Mouse (Mus musculus) spleen, embryonic (tissue): ENCODE data around the gene Gprc5b.

Experiments
- CTCF ChIA-PET: fragments of 350-600 bp; sonication (Branson Sonifier 250); formaldehyde crosslinking; loops from one replicate; lab custom pipeline; 2022; lab: Charles Lee

The Gprc5b gene

GRCm38 (mm10) chr7:118953626-118954282, 41.3 kb downstream of the Gprc5b start:
- CTCF ChIA-PET: no interaction called here

- CTCF ChIA-PET: no interaction called here
Measured at GRCm38 (mm10) chr7:118949749-118950148, 45.3 kb downstream of the Gprc5b start.

- CTCF ChIA-PET: no interaction called here
Measured at GRCm38 (mm10) chr7:118948677-118949282, 46.2 kb downstream of the Gprc5b start.

- CTCF ChIA-PET: no interaction called here
Measured at GRCm38 (mm10) chr7:118947241-118947640, 47.8 kb downstream of the Gprc5b start.

- CTCF ChIA-PET: no interaction called here
Measured at GRCm38 (mm10) chr7:118944884-118945283, 50.1 kb downstream of the Gprc5b start.

GRCm38 (mm10) chr7:118943170-118943569, 51.8 kb downstream of the Gprc5b start:
- CTCF ChIA-PET: no interaction called here

DNA sequence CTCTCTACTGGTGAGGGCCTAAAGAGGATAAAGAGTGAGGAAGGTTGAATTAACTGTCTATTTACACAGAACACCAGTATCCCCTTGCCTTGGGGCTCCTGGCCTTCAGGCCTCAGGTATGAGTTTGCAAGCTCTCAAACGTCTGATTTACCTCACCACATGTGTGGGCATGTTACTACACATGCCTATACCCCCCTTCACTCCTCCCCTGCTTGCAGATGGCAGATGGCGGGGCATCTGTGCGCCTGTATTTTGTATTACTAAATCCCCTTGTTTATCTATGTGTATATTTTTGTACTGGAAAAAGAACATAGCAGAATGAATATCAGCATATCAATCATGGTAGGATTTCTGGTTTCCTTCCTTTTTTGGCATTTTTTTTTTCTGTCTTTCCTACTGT, 52.7 kb downstream of the Gprc5b start:
- CTCF ChIA-PET: no interaction called here

DNA sequence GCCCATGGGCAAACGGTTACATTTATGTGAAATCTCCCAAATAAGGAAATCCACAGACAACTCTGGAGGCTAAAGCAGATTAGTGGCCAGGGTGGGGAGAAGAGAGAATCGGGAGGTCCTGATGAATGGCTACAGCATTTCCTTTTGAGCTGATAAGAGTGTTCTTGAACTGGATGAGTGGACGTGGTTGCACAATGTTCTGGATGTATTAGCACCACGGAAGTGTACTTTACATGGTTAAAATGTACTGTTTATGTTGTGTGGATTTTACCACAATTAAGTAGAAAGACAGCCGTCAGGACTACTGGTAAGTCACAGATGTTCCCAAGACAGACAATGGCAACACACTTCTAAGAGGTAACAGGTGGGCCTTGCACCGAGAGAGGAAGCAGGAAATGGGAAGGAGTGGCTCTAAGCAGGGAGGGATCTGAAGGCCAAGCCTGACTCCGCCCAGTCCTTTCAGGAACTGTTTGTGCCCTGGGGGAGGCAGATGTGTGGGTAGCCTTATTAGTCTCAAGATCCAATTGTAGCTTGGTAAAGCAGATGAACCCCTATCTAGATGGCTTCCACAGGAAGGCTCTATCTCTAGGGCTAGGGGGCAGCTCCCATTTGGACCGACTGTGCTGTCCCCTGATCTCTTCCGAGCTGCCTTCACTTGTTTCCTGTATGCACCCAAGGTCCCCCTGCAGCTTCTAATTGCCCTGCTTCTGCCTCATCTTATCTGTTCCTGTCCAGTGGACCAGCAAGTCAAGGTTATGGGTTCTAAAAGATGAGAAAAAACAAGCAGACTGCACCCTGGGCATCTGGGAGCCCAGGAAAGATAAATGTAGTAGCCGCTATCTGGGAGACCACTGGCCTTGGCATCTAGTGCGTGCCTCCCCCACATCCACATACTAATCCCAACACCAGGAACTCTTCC, 57.3 kb downstream of the Gprc5b start:
- CTCF ChIA-PET: no interaction called here

DNA sequence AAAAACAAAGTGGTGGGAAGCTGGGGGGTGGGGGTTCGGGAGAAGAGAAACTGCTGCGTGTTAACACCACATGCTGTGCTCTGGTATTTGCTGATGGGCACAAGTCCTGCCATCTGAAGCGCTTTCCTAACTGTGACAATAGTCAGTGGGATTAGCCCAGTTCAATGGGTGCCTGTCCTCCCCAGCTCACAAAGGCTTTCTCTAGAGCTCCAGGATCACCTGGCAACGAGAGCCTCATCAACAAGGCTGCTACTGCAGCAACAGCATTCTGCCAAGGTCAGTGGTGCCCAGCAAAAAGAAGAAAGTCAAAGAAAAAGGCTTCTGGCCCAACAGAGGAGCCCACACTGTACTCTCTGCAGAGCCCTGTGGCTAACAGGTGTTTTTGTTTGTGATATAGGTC, 58.2 kb downstream of the Gprc5b start:
- CTCF ChIA-PET: no interaction called here

- CTCF ChIA-PET: no interaction called here
Measured at GRCm38 (mm10) chr7:118935306-118935705, 59.7 kb downstream of the Gprc5b start.

DNA sequence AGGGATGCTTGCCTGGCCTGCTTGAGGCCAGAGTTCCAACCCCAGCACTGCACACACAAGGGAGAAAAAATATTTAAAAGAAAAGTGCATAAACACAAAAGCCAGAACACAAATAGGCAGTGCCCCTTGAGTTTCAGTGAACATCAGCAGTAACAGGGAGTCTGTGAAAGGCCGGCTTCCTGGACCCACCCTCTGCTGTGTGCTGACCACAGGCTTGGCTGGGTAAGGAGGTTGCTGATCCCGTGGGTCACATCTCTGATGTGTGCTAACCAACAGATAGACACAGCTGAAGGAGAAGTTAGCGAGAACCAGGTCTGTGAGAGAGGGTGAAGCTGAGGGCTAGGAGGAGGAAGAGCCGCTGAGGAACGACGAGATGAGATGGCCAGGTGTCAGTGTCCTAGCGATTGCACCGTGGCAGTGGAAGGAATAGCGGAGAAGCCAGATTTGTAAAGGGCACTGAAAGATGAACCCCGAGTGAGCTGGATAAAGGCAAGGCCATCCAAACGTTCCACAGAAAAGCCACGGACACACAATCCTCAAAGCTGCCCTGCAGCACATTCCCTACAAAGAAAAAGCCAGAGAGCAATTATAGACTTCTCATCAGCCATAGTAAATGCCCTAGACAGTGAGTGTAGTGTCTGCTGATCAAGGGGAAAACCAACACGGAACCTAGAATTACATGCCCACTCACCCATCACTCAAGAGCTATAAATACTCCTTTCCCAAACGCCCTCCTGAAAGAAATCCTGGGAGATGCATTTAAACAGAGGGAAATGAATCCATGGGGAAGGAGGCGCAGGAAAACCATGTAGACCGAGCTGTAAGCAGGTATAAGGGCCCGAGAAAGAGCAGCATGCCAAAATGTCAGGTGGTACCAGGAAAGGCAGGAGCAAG, 63.3 kb downstream of the Gprc5b start:
- CTCF ChIA-PET: no interaction called here

DNA sequence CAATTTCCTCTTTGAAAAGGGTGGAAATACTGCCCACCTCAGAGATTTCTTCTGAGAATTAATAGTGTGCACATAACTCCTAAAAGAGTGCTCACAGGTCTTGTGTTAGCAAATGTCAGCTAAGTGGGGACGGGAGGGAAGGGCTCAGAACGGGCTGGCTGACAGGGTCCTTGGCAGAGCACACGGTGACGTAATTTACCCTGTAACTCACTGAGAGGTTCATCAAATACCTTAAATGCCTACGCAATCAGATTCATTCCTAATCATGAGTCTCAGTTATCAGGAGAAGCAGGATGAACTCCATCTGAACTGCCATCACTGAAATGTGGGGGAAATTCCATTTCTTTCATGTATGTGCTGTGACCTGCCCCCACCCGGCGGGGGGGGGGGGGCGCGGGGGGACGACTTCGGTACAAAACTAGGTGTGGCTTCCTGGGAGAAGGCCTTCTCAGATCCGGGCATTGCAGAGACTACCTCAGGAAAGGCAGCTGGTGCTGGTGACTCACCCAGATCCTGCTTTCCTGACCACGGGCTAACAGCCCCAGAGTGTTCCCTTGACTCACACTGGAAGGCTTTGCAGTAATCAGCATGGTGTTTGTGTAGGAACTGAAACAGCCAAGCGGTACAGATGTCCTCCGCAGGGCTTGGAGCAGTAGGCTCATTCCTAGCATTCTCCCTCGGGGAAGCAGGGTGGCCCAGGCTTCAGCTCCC, 65.3 kb downstream of the Gprc5b start:
- CTCF ChIA-PET: interaction anchor here (0.6 kb wide), 1 partner anchor 15 kb away, joined by 6 read pairs; no protein-coding TSS in a partner anchor

- CTCF ChIA-PET: interaction anchor here (0.8 kb wide), 1 partner anchor 46 kb away, joined by 14 read pairs; no protein-coding TSS in a partner anchor
Measured at GRCm38 (mm10) chr7:118928916-118929315, 66.1 kb downstream of the Gprc5b start.

DNA sequence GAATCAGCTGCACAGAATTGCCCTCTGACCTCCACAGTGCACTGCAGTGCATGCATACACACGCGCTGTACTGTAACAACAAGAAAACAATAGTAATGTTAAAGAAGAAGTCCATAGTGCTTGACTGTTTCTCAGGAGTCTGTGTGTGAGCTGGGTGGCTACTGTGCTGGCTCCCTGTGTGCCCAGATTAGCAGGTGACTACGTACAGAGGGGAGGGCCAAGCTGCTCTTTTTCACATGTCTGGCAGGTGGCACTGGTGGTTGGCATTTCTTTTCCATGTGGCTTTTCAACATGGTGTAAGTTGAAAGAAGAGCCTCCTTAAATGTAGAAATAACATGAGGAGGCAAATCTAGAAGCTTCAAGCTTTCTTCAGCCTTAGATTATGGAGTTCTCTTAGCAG, 66.7 kb downstream of the Gprc5b start:
- CTCF ChIA-PET: interaction anchor here (0.8 kb wide), 1 partner anchor 46 kb away, joined by 14 read pairs; no protein-coding TSS in a partner anchor

- CTCF ChIA-PET: no interaction called here
Measured at GRCm38 (mm10) chr7:118927279-118927678, 67.7 kb downstream of the Gprc5b start.

DNA sequence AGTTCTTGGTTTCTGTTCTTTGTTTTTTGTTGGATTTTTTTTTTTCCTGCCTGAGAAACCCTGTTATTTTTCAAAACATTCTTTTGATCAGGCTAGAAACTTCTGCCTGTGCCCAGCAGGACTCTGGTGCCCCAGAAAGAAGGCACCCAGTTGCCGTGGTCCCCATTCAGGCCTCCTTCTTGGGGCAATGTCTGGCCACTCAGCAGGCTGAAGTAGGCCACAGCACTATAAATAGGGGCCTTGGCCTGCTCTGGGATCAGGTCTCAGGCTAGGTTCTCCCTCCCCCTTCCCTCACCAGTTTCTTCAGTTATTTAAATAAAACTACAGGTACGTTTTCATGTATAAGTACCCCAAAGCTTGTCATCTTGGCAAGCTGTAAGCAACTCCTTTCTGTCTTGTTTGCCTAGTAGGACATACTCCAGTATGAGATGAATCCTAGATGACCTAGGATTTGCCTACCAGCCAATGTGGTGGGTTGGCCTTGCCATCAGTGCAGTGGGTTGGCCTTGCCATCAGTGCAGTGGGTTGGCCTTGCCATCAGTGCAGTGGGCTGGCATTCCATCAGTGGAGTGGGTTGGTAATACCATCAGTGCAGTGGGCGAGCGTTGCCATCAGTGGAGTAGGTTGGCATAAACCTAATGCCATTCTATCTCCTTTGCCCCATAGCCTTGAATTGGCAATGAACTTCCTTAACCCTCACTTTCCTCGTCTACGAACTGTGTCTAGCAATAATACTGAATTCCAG, 68.3 kb downstream of the Gprc5b start:
- CTCF ChIA-PET: no interaction called here

- CTCF ChIA-PET: no interaction called here
Measured at GRCm38 (mm10) chr7:118925547-118925946, 69.5 kb downstream of the Gprc5b start.

DNA sequence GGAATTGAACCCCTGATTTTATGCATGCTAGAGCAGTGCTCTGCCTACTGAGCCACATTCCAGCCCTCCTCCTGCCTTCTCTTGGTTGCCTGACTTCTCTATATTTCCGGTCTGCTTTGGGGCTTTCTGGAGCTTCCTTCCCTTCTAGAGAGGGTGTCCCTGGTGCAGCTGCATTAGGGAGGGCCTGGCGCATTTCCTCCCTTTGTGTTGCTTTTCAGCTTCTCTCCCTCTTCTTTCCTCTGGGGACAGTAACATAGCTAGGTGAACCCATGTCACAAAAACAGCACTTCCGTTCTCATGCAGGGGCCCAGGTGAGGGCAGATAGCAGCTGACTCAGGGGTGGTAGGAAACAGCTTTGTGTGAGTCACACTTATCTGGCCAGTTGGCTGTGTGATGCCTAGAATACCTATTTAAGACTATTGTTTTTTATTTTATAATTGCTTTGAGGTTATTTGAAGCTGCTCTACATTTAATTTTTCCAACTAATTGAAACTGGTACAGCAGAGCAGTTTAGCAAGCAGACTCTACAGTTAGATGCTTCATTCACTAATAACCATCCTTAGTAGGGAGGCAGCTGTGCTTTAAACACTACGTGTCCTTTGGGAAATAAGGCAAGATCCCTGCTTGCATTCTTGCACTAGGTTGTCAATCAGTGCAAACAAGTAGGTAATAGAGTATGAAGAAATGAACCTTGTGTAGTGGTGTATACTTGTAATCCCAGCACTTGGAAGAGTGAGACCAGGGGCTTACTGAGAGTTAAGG, 72.4 kb downstream of the Gprc5b start:
- CTCF ChIA-PET: no interaction called here
